Mouse (Mus musculus): ENCODE data around the gene Iffo1. TPM values are rescaled to one million over a fixed set of nuclear protein-coding genes. Genes with fewer than 3 reads are reported as not detected.

The Iffo1 gene
- total and polyA plus RNA-seq, 3 experiments = 96.1 to 96.9 TPM; not detected in 1

- H3K4me1 ChIP-seq (ENCODE audit: control insufficient read depth in 1 of 2, insufficient read depth in 2 of 2, low read length in 2 of 2) = peaks cover 11 to 32% of the 10 kb centered on the region in 2 experiments
- H3K9me3 ChIP-seq (replicated peaks; ENCODE audit: insufficient read depth, low read length) = no peaks in the 10 kb centered on the region
- H3K27me3 ChIP-seq (ENCODE audit: control insufficient read depth in 1 of 2, insufficient read depth in 2 of 2, low read length in 2 of 2) = no peaks in the 10 kb centered on the region
- peaks cover 20 to 29% of the 10 kb centered on the region in 2 experiments for H3K36me3 ChIP-seq (ENCODE audit: control insufficient read depth in 1 of 2, insufficient read depth in 2 of 2, low read length in 2 of 2)
- H3K27ac ChIP-seq (ENCODE audit: control insufficient read depth, low read depth, low read length) = no peak overlapping the region
- H3K79me2 ChIP-seq (ENCODE audit: control insufficient read depth, insufficient read depth, low read length, poor library complexity) = peaks cover 37% of the 10 kb centered on the region
- TF ChIP-seq NRF1 (IDR thresholded peaks at IDR 0.05; ENCODE audit: insufficient read depth, low read depth, low read length, poor library complexity, severe bottlenecking) (no peak), BHLHE40 (IDR thresholded peaks at IDR 0.05; ENCODE audit: borderline replicate concordance, low read depth, low read length) (no peak), MEF2A (IDR thresholded peaks at IDR 0.05; ENCODE audit: extremely low read depth, insufficient replicate concordance, low read depth, low read length, poor library complexity, severe bottlenecking) (no peak), MAFK (IDR thresholded peaks at IDR 0.05; ENCODE audit: borderline replicate concordance, low read depth, low read length) (no peak), CTCF (IDR thresholded peaks at IDR 0.05 in 2 of 3, conservative IDR thresholded peaks at IDR 0.05 in 1 of 3; ENCODE audit: control insufficient read depth in 1 of 3, insufficient read depth in 1 of 3, low read depth in 2 of 3, low read length in 3 of 3, poor library complexity in 1 of 3, severe bottlenecking in 1 of 3) (no peak), USF1 (IDR thresholded peaks at IDR 0.05; ENCODE audit: low read depth, low read length) (no peak), POLR2A (IDR thresholded peaks at IDR 0.05; ENCODE audit: control insufficient read depth in 1 of 2, insufficient read depth in 1 of 2, low read depth in 1 of 2, low read length in 2 of 2, poor library complexity in 1 of 2) (no peak), EP300 (IDR thresholded peaks at IDR 0.05; ENCODE audit: low read depth in 1 of 2, low read length in 2 of 2) (no peak), SMC3 (IDR thresholded peaks at IDR 0.05; ENCODE audit: low read depth, low read length) (no peak), UBTF (IDR thresholded peaks at IDR 0.05; ENCODE audit: borderline replicate concordance, insufficient read depth, low read depth, low read length) (no peak), RAD21 (IDR thresholded peaks at IDR 0.05; ENCODE audit: low read depth, low read length) (no peak), E2F4 (IDR thresholded peaks at IDR 0.05; ENCODE audit: borderline replicate concordance, low read depth, low read length) (no peak), GABPA (IDR thresholded peaks at IDR 0.05; ENCODE audit: low read depth, low read length) (no peak), TAL1 (IDR thresholded peaks at IDR 0.05; ENCODE audit: low read length) (no peak), ZC3H11A (IDR thresholded peaks at IDR 0.05; ENCODE audit: low read depth, low read length) (no peak)
- peak overlapping the region in 1 of 2 experiments; percentile 90; a peak in 2 of 4 replicates for H3K4me3 ChIP-seq (ENCODE audit: control insufficient read depth in 1 of 2, insufficient read depth in 1 of 2, low read depth in 2 of 2, low read length in 2 of 2)
- no peak for DNase-seq (ENCODE audit: low read depth, low spot score)
- H3K9ac ChIP-seq (ENCODE audit: control insufficient read depth, low read depth, low read length, poor library complexity, severe bottlenecking) = peak overlapping the region; percentile 98; the same call in 1 of the 2 replicates
Measured at GRCm38 (mm10) chr6:125098513-125098912, 46.5 kb upstream of the Iffo1 start.

GRCm38 (mm10) chr6:125099421-125099971, 45.5 kb upstream of the Iffo1 start:
- Histone ChIP-seq H3K36me3 (ENCODE audit: control insufficient read depth in 1 of 2, insufficient read depth in 2 of 2, low read length in 2 of 2) (peaks cover 20 to 35% of the 10 kb centered on the region in 2 experiments), H3K27me3 (ENCODE audit: control insufficient read depth in 1 of 2, insufficient read depth in 2 of 2, low read length in 2 of 2) (no peaks in the 10 kb centered on the region), H3K4me3 (ENCODE audit: control insufficient read depth in 1 of 2, insufficient read depth in 1 of 2, low read depth in 2 of 2, low read length in 2 of 2) (no peak overlapping the region), H3K27ac (ENCODE audit: control insufficient read depth, low read depth, low read length) (no peak overlapping the region), H3K4me1 (ENCODE audit: control insufficient read depth in 1 of 2, insufficient read depth in 2 of 2, low read length in 2 of 2) (peaks cover 11 to 37% of the 10 kb centered on the region in 2 experiments), H3K9me3 (replicated peaks; ENCODE audit: insufficient read depth, low read length) (no peaks in the 10 kb centered on the region), H3K79me2 (ENCODE audit: control insufficient read depth, insufficient read depth, low read length, poor library complexity) (peaks cover 37% of the 10 kb centered on the region), H3K9ac (ENCODE audit: control insufficient read depth, low read depth, low read length, poor library complexity, severe bottlenecking) (no peak overlapping the region; the same call in 1 of the 2 replicates)
- no peak for TF ChIP-seq USF1 (IDR thresholded peaks at IDR 0.05; ENCODE audit: low read depth, low read length)
- no peak for TF ChIP-seq GABPA (IDR thresholded peaks at IDR 0.05; ENCODE audit: low read depth, low read length)
- DNase-seq (ENCODE audit: low read depth, low spot score) = no peak

All from MEL (cell line).